Mouse (Mus musculus) gastrocnemius, adult 2 months (tissue): ENCODE data around the gene Nrp1. TPM values are rescaled to one million over a fixed set of nuclear protein-coding genes. Genes with fewer than 3 reads are reported as not detected.

Experiments
- DNase-seq: peaks from one replicate; pipeline ENCODE4 v3.0.0; 2022
- H3K27ac ChIP-seq: fragments of 200-600 bp; 2 replicates; pipeline ENCODE4 v1.8.1; 2022; ENCODE audit warnings: mild to moderate bottlenecking
- H3K4me3 ChIP-seq: fragments of 200-600 bp; 2 replicates; pipeline ENCODE4 v1.8.1; 2022; ENCODE audit warnings: mild to moderate bottlenecking, moderate library complexity
- CTCF ChIP-seq: fragments of 200-600 bp; IDR thresholded peaks from 2 replicates; pipeline ENCODE4 v1.8.1; 2022; ENCODE audit warnings: antibody characterized with exemption, mild to moderate bottlenecking, moderate library complexity
- intact Hi-C: fragments of 180-260 bp; cut with DNase I; formaldehyde crosslinking; loops from one replicate; pipeline ENCODE4 v1.15.1; 2025
- total RNA-seq, 2 experiments: library from RNA; stranded (reverse); gene quantifications; 2 replicates each; pipeline ENCODE4 v1.2.3; 2021

The Nrp1 gene
- total RNA-seq, 2 experiments from 2014 or later: 25.7 to 44.6 TPM

DNA sequence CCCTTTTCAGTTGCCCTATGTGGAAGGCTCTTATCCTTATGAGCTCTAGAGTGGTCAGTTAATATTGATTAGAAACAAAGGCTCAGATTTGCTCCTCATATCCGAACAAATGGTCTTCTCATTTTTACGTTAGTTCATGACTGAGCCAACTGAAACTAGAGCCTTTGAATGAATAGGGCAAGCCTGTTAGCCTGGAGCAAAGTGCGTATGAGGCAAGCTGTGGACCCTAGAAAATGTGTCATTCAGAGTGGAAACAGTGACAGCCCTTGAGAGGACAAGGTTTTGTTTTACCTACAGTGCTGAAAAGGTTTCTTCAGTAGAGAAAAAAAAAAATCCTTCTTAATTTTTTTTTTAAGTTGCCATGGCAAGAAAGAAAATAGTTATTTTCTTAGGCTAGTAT, 124.9 kb downstream of the Nrp1 start:
- intact Hi-C loops: no loop called here
- H3K4me3 ChIP-seq: no peak overlapping the region
- H3K27ac ChIP-seq: peak overlapping the region; percentile 16

DNA sequence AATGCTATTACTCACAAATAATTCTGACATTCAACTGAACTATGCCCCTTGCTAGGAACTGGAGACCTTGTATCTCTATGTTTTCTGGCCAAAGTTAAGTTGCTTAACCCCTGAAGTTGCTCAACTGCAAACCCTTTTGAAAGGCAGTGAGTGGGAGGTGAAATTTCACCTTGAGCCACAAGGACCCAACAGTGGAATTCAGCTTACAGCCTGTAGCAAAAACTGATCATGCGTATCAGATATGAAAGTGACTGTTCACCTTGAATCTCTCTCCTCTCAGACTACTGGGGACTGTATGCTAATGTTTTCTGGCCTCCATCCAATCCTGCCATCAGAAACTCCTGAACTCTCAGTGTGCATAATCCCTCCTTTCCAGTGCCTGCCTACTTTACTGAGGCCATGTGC, 126.3 kb downstream of the Nrp1 start:
- H3K4me3 ChIP-seq: no peak overlapping the region
- no peak for DNase-seq
- peak overlapping the region; percentile 61 for H3K27ac ChIP-seq
- TF ChIP-seq CTCF: no peak
- intact Hi-C loops: no loop called here

More for the DNA sequence above, 124.9 kb downstream of the Nrp1 start:
- no peak for TF ChIP-seq CTCF
- DNase-seq: no peak

GRCm38 (mm10) chr8:128486043-128486442, 127.6 kb downstream of the Nrp1 start:
- Histone ChIP-seq H3K27ac (peak overlapping the region; percentile 70), H3K4me3 (no peak overlapping the region)
- DNase-seq: no peak
- intact Hi-C loops: no loop called here
- no peak for TF ChIP-seq CTCF

- intact Hi-C loops: no loop called here
- TF ChIP-seq CTCF: no peak
- H3K4me3 ChIP-seq: no peak overlapping the region
- peak overlapping the region; percentile 65 for H3K27ac ChIP-seq
- no peak for DNase-seq
Measured at GRCm38 (mm10) chr8:128487966-128488931, 129.8 kb downstream of the Nrp1 start.

- no peak for DNase-seq
- H3K4me3 ChIP-seq: no peak overlapping the region
- intact Hi-C loops: no loop called here
- TF ChIP-seq CTCF: no peak
- peak overlapping the region; percentile 65 for H3K27ac ChIP-seq
Measured at GRCm38 (mm10) chr8:128489351-128489750, 130.9 kb downstream of the Nrp1 start.

DNA sequence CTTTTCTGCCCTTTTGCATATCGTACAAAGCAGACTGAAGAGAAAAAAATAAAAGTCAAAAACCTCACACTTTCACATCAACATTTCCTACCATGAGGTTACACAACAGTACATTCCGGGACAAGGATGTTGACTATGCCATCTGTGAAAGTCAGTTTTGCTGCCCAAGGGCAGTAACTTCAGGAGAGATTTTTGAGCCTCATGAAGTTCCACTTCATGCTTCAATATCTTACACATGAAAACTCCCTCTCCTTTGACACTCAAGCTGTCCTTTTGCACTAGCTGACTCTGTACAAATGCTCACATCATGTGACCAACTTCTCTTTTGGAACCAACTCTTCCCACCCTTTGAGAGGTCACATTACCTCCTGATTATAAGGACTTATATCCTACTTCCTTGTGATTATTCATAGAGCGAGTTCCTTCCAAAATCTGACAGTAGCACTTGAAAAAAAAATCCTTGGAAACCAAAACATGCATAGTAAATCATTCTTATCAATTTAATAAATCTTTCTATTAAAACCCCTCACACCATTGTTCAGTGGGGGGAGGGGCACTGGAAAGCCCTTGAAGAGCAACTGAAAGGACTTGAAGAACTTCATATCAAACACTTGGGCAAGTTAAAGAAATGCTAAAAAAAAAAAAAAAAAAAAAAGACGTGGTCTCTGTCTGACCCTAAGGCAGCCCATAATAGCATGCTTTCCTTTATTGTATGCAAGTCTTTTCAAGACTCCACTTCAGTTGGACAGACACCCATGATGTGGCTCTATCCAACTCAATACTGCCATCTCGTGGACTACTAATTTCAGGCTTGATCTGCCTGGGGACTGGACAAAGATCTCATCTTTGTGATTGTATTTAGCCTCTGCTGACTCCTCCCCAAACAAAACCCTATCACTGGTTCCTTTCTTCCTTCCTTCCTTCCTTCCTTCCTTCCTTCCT, 133.0 kb downstream of the Nrp1 start:
- Histone ChIP-seq H3K27ac (peak overlapping the region; percentile 65), H3K4me3 (no peak overlapping the region)
- TF ChIP-seq CTCF: peak; percentile 84
- DNase-seq: peak; percentile 54
- intact Hi-C loops: loop anchor here (2.0 to 10.0 kb wide), 3 partner anchors 129 to 1301 kb away; no protein-coding TSS in a partner anchor

DNA sequence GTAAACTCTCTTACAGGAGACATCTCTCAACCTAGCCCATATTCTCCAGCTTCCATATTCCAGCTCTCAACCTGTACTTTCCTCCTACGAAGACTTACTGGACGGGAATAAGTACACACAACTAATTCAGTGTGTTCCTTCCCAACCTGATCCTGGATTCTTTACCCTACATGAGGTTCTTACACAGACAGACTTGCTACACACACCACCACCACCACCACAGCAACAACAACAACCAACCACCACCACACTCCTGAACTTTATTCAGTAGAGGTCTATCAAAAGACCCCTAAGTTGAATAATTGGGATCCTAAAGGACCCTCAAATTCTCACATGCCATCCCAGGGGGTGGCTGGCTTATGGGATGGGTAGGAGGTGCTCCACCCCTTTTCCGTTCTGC, 135.4 kb downstream of the Nrp1 start:
- H3K27ac ChIP-seq: no peak overlapping the region
- no peak overlapping the region for H3K4me3 ChIP-seq
- DNase-seq: no peak
- TF ChIP-seq CTCF: no peak
- intact Hi-C loops: loop anchor here (5.0 to 10.0 kb wide), 2 partner anchors 132 to 1159 kb away; no protein-coding TSS in a partner anchor

DNA sequence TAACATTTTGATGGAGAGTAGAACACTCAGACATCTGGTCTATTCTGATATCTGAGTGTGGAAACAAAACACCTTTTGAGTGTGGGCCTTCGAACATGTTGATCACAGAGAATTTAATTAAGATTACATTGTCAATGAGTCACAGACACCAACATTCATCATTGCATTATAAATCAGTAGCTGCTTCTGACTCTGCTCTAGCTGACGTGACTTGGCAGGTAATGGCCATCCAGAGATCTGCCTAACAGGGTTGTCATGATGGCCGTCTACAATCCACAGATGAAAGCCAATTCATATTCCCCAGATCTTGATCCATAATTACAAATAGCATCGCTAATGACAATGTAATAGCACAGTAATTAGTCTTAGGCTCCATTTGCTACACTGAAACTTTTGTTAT, 140.4 kb downstream of the Nrp1 start:
- intact Hi-C loops: loop anchor here (10.0 kb wide), 1 partner anchor 1164 kb away; no protein-coding TSS in a partner anchor
- no peak for TF ChIP-seq CTCF
- Histone ChIP-seq H3K4me3 (no peak overlapping the region), H3K27ac (no peak overlapping the region)
- no peak for DNase-seq

DNA sequence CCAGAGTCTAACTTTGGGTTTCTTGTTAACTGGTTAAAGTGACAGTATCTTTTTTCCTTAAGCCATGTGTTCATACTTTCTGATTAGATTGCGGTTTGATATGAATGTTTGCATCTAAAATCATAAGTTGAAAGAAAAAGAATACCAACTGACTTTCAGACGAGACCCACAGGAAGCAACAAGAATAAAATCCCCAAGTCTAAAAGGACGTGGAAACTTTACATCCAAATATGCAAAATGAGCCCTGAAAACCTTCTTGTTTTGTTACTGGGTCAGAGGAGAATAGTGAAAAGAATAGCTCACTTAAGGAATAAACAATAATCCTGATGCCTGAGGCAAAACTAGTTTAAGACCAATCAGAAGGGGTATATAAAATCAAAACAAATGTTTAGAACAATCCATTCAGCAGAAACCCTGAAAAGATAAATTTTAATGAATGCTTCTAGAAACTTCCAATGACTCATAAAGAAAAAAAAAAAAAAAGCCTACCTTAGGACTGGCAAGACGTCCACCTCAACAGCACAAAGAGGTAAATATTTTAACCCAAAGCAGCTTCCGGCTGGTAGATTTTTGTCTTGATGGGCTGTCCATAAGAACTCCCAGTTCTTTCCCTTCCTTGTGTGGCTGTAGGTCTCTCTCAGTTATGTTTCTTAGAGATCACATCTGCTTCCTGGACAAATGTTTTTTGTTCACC, 145.9 kb downstream of the Nrp1 start:
- DNase-seq: no peak
- Histone ChIP-seq H3K27ac (no peak overlapping the region), H3K4me3 (no peak overlapping the region)
- intact Hi-C loops: no loop called here
- TF ChIP-seq CTCF: no peak

DNA sequence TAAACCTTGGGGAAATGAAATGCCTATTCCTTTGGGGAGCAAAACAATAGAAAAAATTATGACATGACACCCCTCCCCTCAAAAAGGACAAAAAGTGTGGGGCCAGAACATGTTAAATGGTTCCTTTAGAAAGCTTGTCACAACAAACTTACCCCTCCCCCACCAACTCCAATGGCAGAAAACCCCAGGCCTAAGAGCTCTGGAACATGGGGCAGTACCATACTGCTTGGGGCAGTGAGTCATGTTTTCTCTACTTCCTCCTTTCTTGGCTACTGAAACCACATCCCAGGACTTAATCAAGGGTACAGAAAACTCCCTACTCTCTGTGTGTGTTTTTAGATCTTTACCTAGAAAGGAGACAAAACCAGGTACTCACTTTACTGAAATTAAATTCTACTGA, 147.5 kb downstream of the Nrp1 start:
- intact Hi-C loops: no loop called here
- no peak for DNase-seq
- Histone ChIP-seq H3K4me3 (no peak overlapping the region), H3K27ac (no peak overlapping the region)
- TF ChIP-seq CTCF: no peak

GRCm38 (mm10) chr8:128508723-128509122, 150.3 kb downstream of the Nrp1 start:
- no peak overlapping the region for H3K27ac ChIP-seq
- intact Hi-C loops: no loop called here
- no peak for DNase-seq
- no peak overlapping the region for H3K4me3 ChIP-seq
- no peak for TF ChIP-seq CTCF

DNA sequence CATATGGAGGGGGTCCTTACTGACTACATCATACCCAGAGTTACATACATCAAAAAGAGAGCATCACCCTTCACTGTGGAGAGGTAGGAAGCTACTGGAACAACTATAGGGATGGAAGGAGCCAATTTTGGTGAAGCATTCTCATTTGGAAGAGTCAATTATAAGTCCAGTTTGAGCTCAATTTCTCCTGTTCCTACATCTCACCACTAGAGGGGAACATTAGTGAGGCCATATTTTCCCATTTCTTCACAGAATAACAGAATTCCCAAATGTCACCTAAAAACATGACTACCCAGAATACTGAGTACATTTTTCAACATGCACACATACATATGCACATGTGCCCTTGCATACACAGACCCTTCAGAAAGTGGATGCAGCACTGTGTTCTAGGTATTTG, 152.6 kb downstream of the Nrp1 start:
- TF ChIP-seq CTCF: peak; percentile 34; the same call in 1 of the 2 replicates
- intact Hi-C loops: no loop called here
- DNase-seq: no peak
- Histone ChIP-seq H3K27ac (no peak overlapping the region), H3K4me3 (no peak overlapping the region)
